Mouse (Mus musculus) hindbrain, embryonic 12.5 days (tissue): ENCODE measurements around the gene Otx1. TPM values are rescaled to one million over a fixed set of nuclear protein-coding genes. Genes with fewer than 3 reads are reported as not detected.

Experiments
- ATAC-seq: fragments of 200-750 bp; cut with Nextera tagmentation; 2 replicates; pipeline ENCODE4 v1.8.0; 2017; ENCODE audit warnings: moderate TSS enrichment; ENCODE audit not compliant: low FRiP score
- H3K27ac ChIP-seq: fragments of 300-500 bp; sonication (generic); 2 replicates; pipeline ENCODE4 v1.5.1; 2016; ENCODE audit warnings: mild to moderate bottlenecking
- H3K27me3 ChIP-seq: fragments of 300-500 bp; sonication (generic); 2 replicates; pipeline ENCODE4 v1.6.1; 2016; ENCODE audit warnings: mild to moderate bottlenecking
- H3K36me3 ChIP-seq: fragments of 300-500 bp; sonication (generic); 2 replicates; pipeline ENCODE4 v1.6.1; 2016; ENCODE audit warnings: mild to moderate bottlenecking
- H3K4me1 ChIP-seq: fragments of 300-500 bp; sonication (generic); 2 replicates; pipeline ENCODE4 v1.6.1; 2016
- H3K4me2 ChIP-seq: fragments of 300-500 bp; sonication (generic); replicated peaks from 2 replicates; pipeline ENCODE4 v1.6.1; 2016; ENCODE audit warnings: mild to moderate bottlenecking
- H3K4me3 ChIP-seq: fragments of 300-500 bp; sonication (generic); 2 replicates; pipeline ENCODE4 v1.5.1; 2016; ENCODE audit warnings: mild to moderate bottlenecking
- H3K9ac ChIP-seq: fragments of 300-500 bp; sonication (generic); 2 replicates; pipeline ENCODE4 v1.6.1; 2016; ENCODE audit warnings: mild to moderate bottlenecking, moderate library complexity
- H3K9me3 ChIP-seq: fragments of 300-500 bp; sonication (generic); replicated peaks from 2 replicates; pipeline ENCODE4 v1.6.1; 2016; ENCODE audit warnings: mild to moderate bottlenecking
- WGBS: fragments of 180-500 bp; shearing (Covaris S2); methylation state at CpG from one replicate; pipeline ENCODE4 v1.1.7; 2016; 5-methylcytosine and 5-hydroxymethylcytosine counted together
- polyA plus RNA-seq: library from polyadenylated mRNA; unstranded; fragments of >200 nt; fragmentation: Nextera tagmentation; extraction: Ambion mirVana; gene quantifications from 2 replicates; pipeline ENCODE4 v1.2.1, GENCODE M21; 2016

Otx1 gene
- polyA plus RNA-seq, 1 experiment from 2014 or later: 3.6 TPM

GRCm38 (mm10) chr11:21997561-21998140 is 5.0 kb downstream of the Otx1 start:
- Histone ChIP-seq H3K9ac (no peak overlapping the region), H3K4me3 (0 out of 2 replicates have a peak overlapping the region, but pooled peaks have one; percentile 19)

DNA sequence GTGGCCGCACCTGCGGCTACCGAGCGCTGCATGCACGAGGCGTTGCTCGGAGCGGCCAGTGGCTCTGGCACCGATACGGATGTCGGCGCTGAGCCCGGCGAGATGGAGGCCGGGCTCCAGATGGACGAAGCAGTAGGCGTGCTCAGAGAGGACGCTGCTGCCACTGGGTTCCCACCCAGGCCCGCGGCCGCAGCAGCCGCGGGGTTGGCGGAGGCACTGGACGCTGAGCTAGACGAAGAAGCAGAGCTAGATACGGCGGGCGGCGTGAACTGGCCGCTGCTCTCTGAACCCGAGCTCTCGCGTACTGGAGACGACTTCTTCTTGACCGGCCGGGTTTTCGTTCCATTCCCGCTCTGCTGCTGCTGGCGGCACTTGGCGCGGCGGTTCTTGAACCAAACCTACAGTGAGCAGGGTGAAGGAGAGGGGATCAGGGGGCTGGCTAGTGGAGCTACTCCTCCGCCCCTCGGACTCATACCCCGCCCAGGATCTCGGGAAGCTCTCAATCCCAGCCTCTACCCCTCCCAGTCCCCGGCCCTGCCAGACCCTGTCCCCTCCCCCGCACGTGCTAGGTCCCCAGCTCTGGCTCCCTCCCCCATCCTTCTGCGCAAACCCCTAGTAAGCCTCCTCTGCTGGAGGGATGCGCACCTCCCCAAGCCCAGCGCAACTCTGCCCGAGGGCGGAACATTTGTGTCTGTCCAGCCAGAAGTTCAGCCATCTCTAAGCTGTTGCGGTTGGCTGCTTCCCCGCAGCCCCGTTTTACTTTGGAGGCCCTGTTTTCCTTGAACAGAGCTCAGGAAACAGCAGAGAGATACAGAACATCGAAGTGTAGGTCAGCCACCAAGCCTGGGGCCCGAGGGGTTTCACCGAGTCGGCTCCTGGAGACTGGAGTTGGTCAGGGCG is 5.8 kb downstream of the Otx1 start:
- H3K27ac ChIP-seq: no peak overlapping the region
- no peak overlapping the region for H3K9ac ChIP-seq
- H3K36me3 ChIP-seq: no peaks in the 10 kb centered on the region
- peaks cover 28% of the 10 kb centered on the region for H3K4me1 ChIP-seq
- WGBS: 1% methylated on average over 63 of the region's 63 CpGs
- peaks cover 94% of the 10 kb centered on the region for H3K27me3 ChIP-seq
- peak overlapping the region; percentile 19 for H3K4me3 ChIP-seq
- H3K9me3 ChIP-seq: no peaks in the 10 kb centered on the region
- ATAC-seq: peak; percentile 19; the same call in 1 of the 2 replicates
- H3K4me2 ChIP-seq: peak overlapping the region; percentile 40

More at GRCm38 (mm10) chr11:21997561-21998140, 5.0 kb downstream of the Otx1 start:
- 2% methylated on average over 20 of the region's 20 CpGs for WGBS
- ATAC-seq: no peak
- Histone ChIP-seq H3K4me1 (peaks cover 30% of the 10 kb centered on the region), H3K27me3 (peaks cover 96% of the 10 kb centered on the region), H3K4me2 (peak overlapping the region; percentile 40; the same call in 1 of the 2 replicates), H3K36me3 (no peaks in the 10 kb centered on the region), H3K9me3 (no peaks in the 10 kb centered on the region), H3K27ac (no peak overlapping the region)

DNA sequence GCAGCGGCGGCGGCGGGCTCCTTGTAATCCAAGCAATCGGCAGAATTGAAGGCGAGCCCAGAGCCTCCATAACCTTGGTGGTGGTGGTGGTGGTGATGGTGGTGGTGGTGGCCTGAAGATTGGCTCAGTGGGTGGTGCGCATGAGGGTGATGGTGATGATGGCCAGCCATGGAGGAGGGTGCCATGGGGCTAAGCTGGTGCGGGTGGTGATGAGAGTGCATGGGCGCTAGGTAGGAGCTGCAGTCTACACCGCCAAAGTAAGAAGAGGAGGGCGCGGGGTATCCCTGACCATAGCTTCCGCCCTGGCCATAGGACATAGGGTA is 6.4 kb downstream of the Otx1 start:
- H3K36me3 ChIP-seq: no peaks in the 10 kb centered on the region
- no peak for ATAC-seq
- no peak overlapping the region for H3K9ac ChIP-seq
- no peak overlapping the region for H3K27ac ChIP-seq
- H3K4me1 ChIP-seq: peaks cover 25% of the 10 kb centered on the region
- 3% methylated on average over 13 of the region's 13 CpGs for WGBS
- H3K4me2 ChIP-seq: peak overlapping the region; percentile 40
- H3K4me3 ChIP-seq: peak overlapping the region; percentile 19; the same call in 1 of the 2 replicates
- H3K27me3 ChIP-seq: peaks cover 92% of the 10 kb centered on the region
- no peaks in the 10 kb centered on the region for H3K9me3 ChIP-seq

- no peak for ATAC-seq
- Histone ChIP-seq H3K4me3 (peak overlapping the region; percentile 19; the same call in 1 of the 2 replicates), H3K9me3 (no peaks in the 10 kb centered on the region), H3K9ac (no peak overlapping the region), H3K4me2 (peak overlapping the region; percentile 40), H3K4me1 (peaks cover 22% of the 10 kb centered on the region), H3K27ac (no peak overlapping the region), H3K27me3 (peaks cover 92% of the 10 kb centered on the region), H3K36me3 (no peaks in the 10 kb centered on the region)
- 3% methylated on average over 27 of the region's 27 CpGs for WGBS
Observed at GRCm38 (mm10) chr11:21995534-21996324, 7.0 kb downstream of the Otx1 start.

DNA sequence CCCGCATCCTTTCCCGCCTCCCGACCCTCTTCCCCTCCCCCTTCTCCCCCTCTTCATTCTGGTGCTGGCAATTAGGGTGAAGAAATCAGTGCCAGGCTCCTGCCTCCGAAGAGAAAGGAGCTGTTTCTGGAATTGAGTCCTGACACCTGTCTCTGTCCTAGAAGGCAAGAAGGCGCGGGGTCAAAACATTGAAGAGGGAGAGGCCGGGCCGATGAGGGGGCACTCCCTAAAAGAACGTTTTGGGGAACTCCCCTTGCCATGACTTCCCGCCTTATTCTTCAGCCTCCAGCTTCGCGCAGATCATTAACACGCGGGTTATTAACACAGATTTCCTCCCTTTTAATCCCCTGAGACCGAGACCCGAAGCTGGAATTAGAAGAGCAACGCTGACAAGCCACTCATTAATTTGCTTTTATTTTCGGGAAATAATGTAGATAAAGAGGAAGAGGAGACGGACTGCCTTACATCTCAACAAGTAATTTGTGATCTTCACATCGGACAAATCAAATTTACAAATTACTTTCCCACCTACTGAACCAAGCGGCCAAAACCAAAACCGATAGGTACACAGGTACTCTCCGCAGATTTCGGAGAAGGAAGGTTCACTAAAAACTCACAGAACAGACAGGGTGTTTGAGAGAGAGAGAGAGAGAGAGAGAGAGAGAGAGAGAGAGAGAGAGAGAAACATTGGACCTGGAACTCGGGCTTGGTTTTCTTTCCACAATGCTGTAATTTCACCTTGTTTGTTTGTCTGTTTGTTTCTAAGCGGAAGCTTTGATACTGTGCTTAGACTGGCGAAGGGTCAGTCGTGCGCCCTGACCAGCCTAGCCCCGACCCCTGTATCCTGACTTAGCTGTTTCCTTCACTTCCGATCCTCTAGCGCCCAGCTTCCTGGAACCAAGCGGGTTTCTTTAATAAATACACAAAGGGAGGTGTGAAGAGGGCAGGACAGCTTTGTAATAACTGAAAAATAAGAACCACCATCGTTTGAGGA is 8.0 kb downstream of the Otx1 start:
- no peak overlapping the region for H3K9ac ChIP-seq
- no peaks in the 10 kb centered on the region for H3K36me3 ChIP-seq
- no peak overlapping the region for H3K27ac ChIP-seq
- peaks cover 86% of the 10 kb centered on the region for H3K27me3 ChIP-seq
- H3K4me2 ChIP-seq: no peak overlapping the region; the same call in 1 of the 2 replicates
- ATAC-seq: no peak
- peaks cover 18% of the 10 kb centered on the region for H3K4me1 ChIP-seq
- no peak overlapping the region for H3K4me3 ChIP-seq
- WGBS: 3% methylated on average over 34 of the region's 34 CpGs
- no peaks in the 10 kb centered on the region for H3K9me3 ChIP-seq

- Histone ChIP-seq H3K27ac (no peak overlapping the region), H3K4me3 (peak overlapping the region; percentile 18; the same call in 1 of the 2 replicates), H3K4me2 (peak overlapping the region; percentile 26), H3K9ac (no peak overlapping the region), H3K4me1 (peaks cover 18% of the 10 kb centered on the region), H3K36me3 (no peaks in the 10 kb centered on the region), H3K27me3 (peaks cover 86% of the 10 kb centered on the region), H3K9me3 (no peaks in the 10 kb centered on the region)
- no peak for ATAC-seq
- WGBS: under 1% methylated on average over 47 of the region's 47 CpGs
Observed at GRCm38 (mm10) chr11:21993597-21994376, 8.9 kb downstream of the Otx1 start.

DNA sequence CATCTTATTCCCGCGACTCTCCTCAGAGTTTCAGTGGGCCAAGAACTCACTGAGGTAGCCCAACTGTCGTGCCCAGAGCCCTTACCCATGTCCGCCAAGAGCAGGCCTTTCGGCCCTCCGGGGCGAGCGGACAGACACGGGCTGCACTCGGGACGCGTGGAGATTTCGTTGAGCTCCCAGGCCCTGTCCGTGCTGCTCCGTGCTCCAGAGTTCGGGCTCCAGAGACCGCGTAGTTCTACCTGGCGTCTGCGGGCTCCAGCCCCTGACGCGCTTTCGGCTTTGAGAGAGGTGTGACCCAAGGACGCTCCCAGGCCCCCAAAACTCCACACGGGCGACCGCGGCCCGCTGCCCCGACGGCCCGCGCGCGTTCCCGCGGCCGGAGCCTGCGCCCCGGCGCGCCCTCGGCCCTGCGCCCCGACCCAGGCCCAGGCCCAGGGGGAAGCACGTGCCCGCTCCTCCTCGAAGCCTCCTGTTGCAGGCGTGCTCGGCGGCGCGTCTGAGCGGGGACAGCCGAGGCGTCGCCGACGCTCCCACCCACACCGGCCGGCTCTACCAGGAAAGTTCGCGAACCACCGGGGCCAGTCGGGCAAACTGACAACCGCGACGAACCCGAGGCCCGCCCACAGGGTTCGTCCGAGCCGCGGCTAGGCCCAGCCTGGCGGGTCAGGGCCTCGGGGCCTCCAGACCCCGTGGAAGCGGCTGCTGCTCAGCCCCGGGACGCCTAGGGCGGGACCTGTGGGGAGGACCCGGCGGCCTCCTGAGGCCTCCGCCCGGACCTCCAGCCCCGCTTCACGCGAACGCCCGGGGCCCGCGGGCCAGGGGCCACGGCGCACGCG is 9.7 kb downstream of the Otx1 start:
- Histone ChIP-seq H3K36me3 (no peaks in the 10 kb centered on the region), H3K4me3 (peak overlapping the region; percentile 18), H3K4me1 (peaks cover 18% of the 10 kb centered on the region), H3K4me2 (peak overlapping the region; percentile 26), H3K9me3 (no peaks in the 10 kb centered on the region), H3K27ac (no peak overlapping the region), H3K9ac (no peak overlapping the region), H3K27me3 (peaks cover 86% of the 10 kb centered on the region)
- WGBS: 1% methylated on average over 96 of the region's 96 CpGs
- ATAC-seq: peak; percentile 32

DNA sequence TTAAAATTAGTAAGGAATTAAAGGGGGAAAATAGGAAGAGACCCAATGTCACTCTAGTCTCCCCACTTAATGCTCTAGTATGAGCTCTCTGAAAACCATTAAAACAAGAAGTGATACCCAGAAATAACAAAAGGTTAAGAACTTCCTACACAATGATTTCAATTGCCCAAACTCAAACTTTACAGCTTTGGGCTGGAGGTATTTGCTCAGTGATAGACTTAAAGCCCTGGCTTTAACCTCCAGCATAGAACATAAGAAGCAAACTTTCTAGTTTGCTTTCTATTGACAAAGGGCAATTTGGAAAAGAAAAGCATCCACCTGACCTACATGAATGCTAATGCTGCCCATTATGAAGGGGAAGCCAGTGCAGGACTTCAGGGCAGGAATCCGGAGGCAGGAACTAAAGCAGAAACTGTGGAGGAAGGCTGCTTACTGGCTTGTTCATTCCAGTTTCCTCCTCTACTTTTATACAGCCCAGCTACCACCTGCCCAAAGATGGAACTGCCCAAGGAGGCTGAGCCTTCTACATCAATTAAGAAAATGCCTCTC is 14.2 kb downstream of the Otx1 start:
- H3K27ac ChIP-seq: no peak overlapping the region
- ATAC-seq: no peak

GRCm38 (mm10) chr11:21985118-21985517 is 17.6 kb downstream of the Otx1 start:
- Histone ChIP-seq H3K9me3 (no peaks in the 10 kb centered on the region), H3K36me3 (no peaks in the 10 kb centered on the region), H3K4me2 (no peak overlapping the region), H3K9ac (no peak overlapping the region), H3K27me3 (peaks cover 30% of the 10 kb centered on the region), H3K4me3 (no peak overlapping the region), H3K4me1 (no peaks in the 10 kb centered on the region), H3K27ac (no peak overlapping the region)
- ATAC-seq: no peak
- 72% methylated on average over 1 of the region's 1 CpGs for WGBS

More for the DNA sequence above, 14.2 kb downstream of the Otx1 start:
- Histone ChIP-seq H3K9ac (no peak overlapping the region), H3K4me2 (no peak overlapping the region), H3K36me3 (no peaks in the 10 kb centered on the region), H3K9me3 (no peaks in the 10 kb centered on the region), H3K4me1 (peaks cover 7% of the 10 kb centered on the region; the same call in 1 of the 2 replicates), H3K27me3 (peaks cover 53% of the 10 kb centered on the region), H3K4me3 (no peak overlapping the region)
- WGBS: 63% methylated on average over 1 of the region's 1 CpGs

GRCm38 (mm10) chr11:21974005-21974531 is 28.6 kb downstream of the Otx1 start:
- Histone ChIP-seq H3K9ac (no peak overlapping the region), H3K4me3 (no peak overlapping the region), H3K9me3 (no peaks in the 10 kb centered on the region), H3K27ac (no peak overlapping the region), H3K4me2 (no peak overlapping the region), H3K27me3 (no peaks in the 10 kb centered on the region), H3K36me3 (no peaks in the 10 kb centered on the region), H3K4me1 (no peaks in the 10 kb centered on the region)
- ATAC-seq: no peak
- WGBS: 77% methylated on average over 5 of the region's 5 CpGs
